Mouse (Mus musculus) limb, embryonic 15.5 days (tissue): ENCODE measurements around the gene Vldlr. TPM values are rescaled to one million over a fixed set of nuclear protein-coding genes. Genes with fewer than 3 reads are reported as not detected.

Experiments used
- ATAC-seq: fragments of 200-750 bp; cut with Nextera tagmentation; 2 replicates; pipeline ENCODE4 v1.8.0; 2017; ENCODE audit warnings: low read depth, moderate TSS enrichment; ENCODE audit not compliant: insufficient number of reproducible peaks, low FRiP score, low TSS enrichment
- H3K27ac ChIP-seq: fragments of 300-500 bp; sonication (generic); 2 replicates; pipeline ENCODE4 v1.5.1; 2015; ENCODE audit warnings: moderate library complexity, mild to moderate bottlenecking, inconsistent platforms
- H3K27me3 ChIP-seq: fragments of 300-500 bp; sonication (generic); 2 replicates; pipeline ENCODE4 v1.6.1; 2015; ENCODE audit warnings: inconsistent platforms
- H3K36me3 ChIP-seq: fragments of 300-500 bp; sonication (generic); 2 replicates; pipeline ENCODE4 v1.6.1; 2015; ENCODE audit warnings: inconsistent platforms
- H3K4me1 ChIP-seq: fragments of 300-500 bp; sonication (generic); 2 replicates; pipeline ENCODE4 v1.6.1; 2015; ENCODE audit warnings: inconsistent platforms
- H3K4me2 ChIP-seq: fragments of 300-500 bp; sonication (generic); 2 replicates; pipeline ENCODE4 v1.6.1; 2015; ENCODE audit warnings: mild to moderate bottlenecking, inconsistent platforms
- H3K4me3 ChIP-seq: fragments of 300-500 bp; sonication (generic); 2 replicates; pipeline ENCODE4 v1.5.1; 2015; ENCODE audit warnings: mild to moderate bottlenecking, inconsistent platforms
- H3K9ac ChIP-seq: fragments of 300-500 bp; sonication (generic); 2 replicates; pipeline ENCODE4 v1.6.1; 2015; ENCODE audit warnings: inconsistent platforms
- H3K9me3 ChIP-seq: fragments of 300-500 bp; sonication (generic); 2 replicates; pipeline ENCODE4 v1.6.1; 2016; ENCODE audit warnings: inconsistent platforms
- WGBS: fragments of 180-500 bp; shearing (Covaris S2); methylation state at CpG from one replicate; pipeline ENCODE4 v1.1.7; 2015; 5-methylcytosine and 5-hydroxymethylcytosine counted together
- polyA plus RNA-seq: library from polyadenylated mRNA; unstranded; fragments of >200 nt; fragmentation: Nextera tagmentation; extraction: Ambion mirVana; gene quantifications from 2 replicates; pipeline ENCODE4 v1.2.1, GENCODE M21; 2015

Vldlr gene
- polyA plus RNA-seq, 1 experiment from 2014 or later: 11.1 TPM

DNA sequence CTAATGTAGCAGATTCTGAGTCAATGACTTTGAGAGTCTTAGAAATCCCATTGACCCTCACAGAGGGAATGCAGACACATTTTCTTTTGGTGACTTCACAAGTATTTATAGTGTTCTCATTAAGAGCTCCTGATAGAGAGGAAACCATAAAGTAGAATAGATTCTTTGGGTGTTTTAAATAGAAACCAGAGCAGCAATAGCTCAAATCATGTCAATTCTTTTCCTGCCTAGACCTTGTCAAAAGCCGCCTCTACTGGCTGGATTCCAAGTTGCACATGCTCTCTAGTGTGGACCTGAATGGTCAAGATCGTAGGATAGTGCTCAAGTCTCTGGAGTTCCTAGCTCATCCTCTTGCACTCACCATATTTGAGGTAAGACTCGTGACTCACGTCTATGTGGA, 27.2 kb downstream of the Vldlr start:
- Histone ChIP-seq H3K4me3 (no peak overlapping the region), H3K9ac (no peak overlapping the region), H3K27me3 (no peaks in the 10 kb centered on the region), H3K4me1 (no peaks in the 10 kb centered on the region), H3K36me3 (peaks cover 25% of the 10 kb centered on the region), H3K27ac (no peak overlapping the region), H3K9me3 (no peaks in the 10 kb centered on the region), H3K4me2 (no peak overlapping the region)
- 75% methylated on average over 4 of the region's 4 CpGs for WGBS
- no peak for ATAC-seq

DNA sequence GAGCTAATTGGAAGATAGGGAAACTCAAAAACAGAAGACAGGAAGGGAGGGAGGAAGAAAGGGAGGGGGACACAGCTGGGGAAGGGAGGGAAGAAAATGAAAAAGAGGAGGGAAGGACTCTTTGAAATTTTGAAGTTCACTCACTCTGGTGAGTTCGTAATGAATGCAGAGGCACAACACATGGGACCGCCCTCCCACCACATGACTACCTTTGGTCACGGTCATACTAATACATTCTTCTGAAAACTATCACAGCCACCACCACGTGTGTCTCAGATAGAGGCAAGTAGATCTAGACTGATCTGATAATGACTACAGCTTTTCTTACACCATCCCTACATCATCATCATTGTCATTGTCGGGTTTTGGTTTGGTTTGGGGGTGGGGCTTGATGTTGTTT, 38.5 kb downstream of the Vldlr start:
- 78% methylated on average over 5 of the region's 5 CpGs for WGBS
- no peak for ATAC-seq
- no peaks in the 10 kb centered on the region for H3K27me3 ChIP-seq
- H3K4me1 ChIP-seq: 0 out of 2 replicates have a peak, but pooled peaks cover 1% of the 10 kb centered on the region
- no peaks in the 10 kb centered on the region for H3K36me3 ChIP-seq
- H3K9ac ChIP-seq: no peak overlapping the region
- H3K9me3 ChIP-seq: no peaks in the 10 kb centered on the region
- no peak overlapping the region for H3K4me2 ChIP-seq
- no peak overlapping the region for H3K27ac ChIP-seq
- H3K4me3 ChIP-seq: no peak overlapping the region

DNA sequence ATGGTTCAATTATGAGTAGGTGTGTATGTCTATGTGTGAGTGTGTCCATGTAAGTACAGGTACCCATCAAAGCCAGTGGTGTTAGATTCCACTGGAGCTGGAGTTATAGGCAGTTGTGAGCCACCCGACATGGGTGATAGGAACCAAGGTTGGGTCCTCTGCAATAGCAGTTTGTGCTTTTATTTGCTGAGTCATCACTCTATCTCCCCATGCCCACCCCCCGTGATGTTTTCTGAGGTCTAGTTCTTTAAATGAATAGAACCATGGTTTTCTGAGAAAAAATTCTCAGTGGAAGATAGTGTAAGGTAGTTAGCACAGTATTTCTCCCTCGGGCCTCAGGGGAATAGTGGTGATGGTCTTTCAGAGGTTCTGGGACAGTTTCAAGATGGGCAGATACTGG, 39.4 kb downstream of the Vldlr start:
- Histone ChIP-seq H3K36me3 (no peaks in the 10 kb centered on the region), H3K4me3 (no peak overlapping the region), H3K4me1 (0 out of 2 replicates have a peak, but pooled peaks cover 4% of the 10 kb centered on the region), H3K27ac (no peak overlapping the region), H3K27me3 (no peaks in the 10 kb centered on the region), H3K9ac (no peak overlapping the region), H3K9me3 (no peaks in the 10 kb centered on the region), H3K4me2 (no peak overlapping the region)
- WGBS: 84% methylated on average over 3 of the region's 3 CpGs
- no peak for ATAC-seq

DNA sequence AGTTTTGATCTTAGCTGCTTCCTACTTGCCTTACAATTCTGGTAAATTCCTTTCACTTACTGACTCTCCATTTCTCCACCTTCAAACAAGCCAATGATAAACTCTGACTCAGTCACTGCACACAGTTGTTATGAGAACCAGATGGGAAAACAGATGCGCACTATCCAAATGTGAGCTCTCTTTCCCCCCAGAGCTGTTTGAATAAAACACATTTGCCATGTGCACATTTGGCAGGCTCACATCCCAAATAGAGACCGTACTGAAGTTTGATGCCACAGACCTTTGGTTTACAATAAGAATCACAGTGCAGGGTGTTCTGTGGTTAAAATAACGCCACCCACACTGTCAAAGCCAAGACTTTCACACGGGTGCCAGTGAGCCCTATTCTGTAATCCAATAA, 43.8 kb downstream of the Vldlr start:
- H3K9ac ChIP-seq: no peak overlapping the region
- no peak overlapping the region for H3K4me3 ChIP-seq
- H3K9me3 ChIP-seq: no peaks in the 10 kb centered on the region
- ATAC-seq: peak; percentile 61; the same call in 1 of the 2 replicates
- H3K27me3 ChIP-seq: no peaks in the 10 kb centered on the region
- H3K4me1 ChIP-seq: 0 out of 2 replicates have a peak, but pooled peaks cover 4% of the 10 kb centered on the region
- H3K36me3 ChIP-seq: no peaks in the 10 kb centered on the region
- no peak overlapping the region for H3K4me2 ChIP-seq
- H3K27ac ChIP-seq: no peak overlapping the region
- WGBS: 33% methylated on average over 4 of the region's 4 CpGs

DNA sequence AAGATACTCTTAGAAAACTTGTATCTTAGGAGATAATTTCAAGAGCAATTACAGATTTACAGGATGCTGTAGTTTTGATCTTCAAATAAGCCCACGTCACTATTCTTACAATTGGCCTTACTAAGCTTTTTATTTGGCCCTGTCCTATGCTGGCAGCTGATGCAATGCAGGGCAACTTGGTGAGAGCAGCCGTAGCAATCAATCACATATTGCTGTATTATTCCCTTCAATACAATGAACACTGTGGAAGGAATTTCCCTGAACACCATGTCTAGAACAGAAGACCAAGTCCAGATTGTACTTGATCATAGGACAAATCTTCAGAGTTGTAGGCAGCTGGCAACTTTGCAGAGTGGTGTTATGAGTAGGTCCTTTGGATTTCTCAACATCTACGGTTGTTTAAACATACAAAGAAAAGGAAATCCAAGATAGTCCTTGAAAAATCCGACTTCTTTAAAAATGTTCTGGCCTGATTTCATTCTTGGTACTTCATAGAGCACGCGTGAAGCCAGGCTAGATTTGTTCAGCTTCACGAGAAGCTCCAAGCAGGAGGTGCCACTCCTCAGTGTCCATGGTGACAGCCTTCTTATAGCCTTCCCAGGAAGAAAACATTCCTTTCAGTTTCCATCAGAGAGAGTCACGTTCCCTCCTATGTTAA, 44.5 kb downstream of the Vldlr start:
- no peak overlapping the region for H3K4me3 ChIP-seq
- H3K9me3 ChIP-seq: no peaks in the 10 kb centered on the region
- no peak overlapping the region for H3K27ac ChIP-seq
- no peak overlapping the region for H3K4me2 ChIP-seq
- no peaks in the 10 kb centered on the region for H3K36me3 ChIP-seq
- H3K4me1 ChIP-seq: 0 out of 2 replicates have a peak, but pooled peaks cover 4% of the 10 kb centered on the region
- WGBS: 69% methylated on average over 8 of the region's 8 CpGs
- ATAC-seq: no peak
- H3K9ac ChIP-seq: no peak overlapping the region
- no peaks in the 10 kb centered on the region for H3K27me3 ChIP-seq

DNA sequence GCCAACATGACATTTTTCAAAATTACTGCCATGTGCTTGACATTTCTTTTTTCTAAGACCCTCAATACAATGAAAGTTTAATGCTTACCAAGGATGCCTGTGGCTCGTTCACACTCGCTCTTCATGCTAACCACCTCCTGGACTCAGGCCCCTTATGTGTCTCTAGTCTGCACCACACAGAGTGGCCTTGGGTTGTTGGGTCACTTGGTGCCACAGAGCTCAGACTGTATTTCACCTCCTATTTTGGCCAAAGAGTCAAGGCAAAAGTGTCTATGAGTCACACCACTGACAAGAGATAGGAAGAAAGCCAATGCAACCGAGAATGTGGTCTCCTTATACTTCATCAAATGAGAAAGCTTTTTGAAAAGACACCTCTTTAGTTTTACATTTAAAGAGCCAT, 45.9 kb downstream of the Vldlr start:
- no peaks in the 10 kb centered on the region for H3K27me3 ChIP-seq
- no peak overlapping the region for H3K4me3 ChIP-seq
- ATAC-seq: no peak
- H3K9me3 ChIP-seq: no peaks in the 10 kb centered on the region
- no peaks in the 10 kb centered on the region for H3K36me3 ChIP-seq
- no peak overlapping the region for H3K4me2 ChIP-seq
- no peak overlapping the region for H3K9ac ChIP-seq
- H3K27ac ChIP-seq: no peak overlapping the region
- H3K4me1 ChIP-seq: 0 out of 2 replicates have a peak, but pooled peaks cover 4% of the 10 kb centered on the region
- WGBS: 71% methylated on average over 3 of the region's 3 CpGs

DNA sequence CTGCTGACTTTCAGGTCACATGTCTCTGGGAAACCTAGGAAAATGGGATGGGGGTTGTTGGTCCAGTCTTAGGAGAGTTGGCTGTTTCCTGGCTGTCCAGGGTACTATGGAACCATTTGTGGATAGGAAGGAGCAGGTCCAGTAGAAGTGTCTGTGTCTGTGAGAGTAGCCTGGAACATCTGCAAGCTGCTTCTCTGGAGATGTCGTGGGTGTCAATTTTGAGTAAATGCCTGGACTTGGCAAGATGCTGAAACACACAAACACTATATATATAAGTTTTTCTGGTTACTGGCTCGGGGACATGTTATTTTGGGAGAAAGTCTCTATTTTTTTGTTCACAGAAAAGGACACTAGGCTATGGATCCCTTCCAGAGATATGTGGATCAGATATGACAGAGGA, 57.1 kb downstream of the Vldlr start:
- Histone ChIP-seq H3K27ac (no peak overlapping the region), H3K4me3 (no peak overlapping the region), H3K27me3 (no peaks in the 10 kb centered on the region), H3K4me1 (no peaks in the 10 kb centered on the region), H3K4me2 (no peak overlapping the region), H3K36me3 (no peaks in the 10 kb centered on the region), H3K9ac (no peak overlapping the region), H3K9me3 (no peaks in the 10 kb centered on the region)
- 76% methylated on average over 2 of the region's 2 CpGs for WGBS
- ATAC-seq: no peak

DNA sequence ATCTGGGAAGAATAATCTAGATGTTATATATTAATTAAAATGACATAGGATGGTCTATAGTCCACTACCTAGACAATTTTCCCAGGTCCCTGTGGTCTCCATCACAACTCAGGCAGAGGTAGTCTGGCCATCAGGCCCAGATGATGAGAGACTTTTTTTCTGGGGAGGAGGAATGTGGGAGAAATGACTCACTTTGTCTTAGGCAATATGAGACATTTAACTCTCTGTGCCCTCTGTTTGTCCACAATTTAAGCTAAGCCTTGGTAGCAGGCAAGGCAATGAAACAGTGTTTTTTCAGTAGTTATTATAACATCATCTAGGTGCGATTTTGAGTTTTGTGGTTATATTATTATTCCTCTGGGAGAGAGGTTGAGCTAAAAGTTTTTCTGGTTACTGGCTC, 58.1 kb downstream of the Vldlr start:
- no peaks in the 10 kb centered on the region for H3K36me3 ChIP-seq
- no peak overlapping the region for H3K27ac ChIP-seq
- H3K9me3 ChIP-seq: no peaks in the 10 kb centered on the region
- ATAC-seq: no peak
- no peak overlapping the region for H3K9ac ChIP-seq
- H3K4me1 ChIP-seq: no peaks in the 10 kb centered on the region
- 78% methylated on average over 1 of the region's 1 CpGs for WGBS
- H3K4me2 ChIP-seq: no peak overlapping the region
- no peak overlapping the region for H3K4me3 ChIP-seq
- H3K27me3 ChIP-seq: no peaks in the 10 kb centered on the region

DNA sequence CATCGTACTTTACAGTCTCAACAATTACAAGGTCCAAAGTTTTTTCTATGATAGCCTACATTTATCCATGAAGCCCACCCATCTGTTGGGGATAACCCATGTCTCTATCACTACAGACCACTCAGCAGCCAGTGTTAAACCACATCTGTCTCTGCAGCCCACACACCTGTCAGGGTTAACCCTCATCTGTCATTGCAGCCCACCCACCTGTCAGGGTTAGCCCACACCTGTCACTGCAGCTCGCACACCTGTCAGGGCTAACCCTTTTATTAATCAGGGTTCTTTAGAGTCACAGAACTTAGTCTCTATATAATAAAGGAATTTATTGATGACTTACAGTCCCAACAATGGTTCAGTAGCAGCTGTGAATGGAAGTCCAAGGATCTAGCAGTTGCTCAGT, 62.9 kb downstream of the Vldlr start:
- no peaks in the 10 kb centered on the region for H3K36me3 ChIP-seq
- no peak overlapping the region for H3K27ac ChIP-seq
- H3K9ac ChIP-seq: no peak overlapping the region
- no peak for ATAC-seq
- no peaks in the 10 kb centered on the region for H3K4me1 ChIP-seq
- 81% methylated on average over 2 of the region's 2 CpGs for whole genome bisulfite sequencing
- no peak overlapping the region for H3K4me2 ChIP-seq
- no peak overlapping the region for H3K4me3 ChIP-seq
- no peaks in the 10 kb centered on the region for H3K27me3 ChIP-seq
- H3K9me3 ChIP-seq: no peaks in the 10 kb centered on the region

Other genes starting within 250 kb of the Vldlr start
- 0.03 TPM in 1 of 2 replicates, not detected in the other for gene Kcnv2, start 106.1 kb downstream of the Vldlr start, polyA plus RNA-seq
- 61.1 and 70.7 TPM in 2 replicates for gene Pum3, start 213.3 kb downstream of the Vldlr start, polyA plus RNA-seq